In genomic region chr8:48552306-48552705, GRCm38 (mm10) we compare ENCODE assay signal across 16 mouse cellular contexts.
DNase-seq lines count a peak whose midpoint lies in the region; ATAC-seq and TF ChIP-seq lines count a peak whose summit lies in the region.
"Had no signal": no experiment of that assay in that cellular context is flagged by ENCODE, and none has a peak within 500 bp of the region (broad histone marks: within the 10 kb centered on the region; RNA-seq: fewer than 3 reads in every experiment).

No protein-coding gene starts in this region.

- no peak overlapping the region for H3K4me3 ChIP-seq in hindbrain, embryonic 15.5 days
- H3K4me3 ChIP-seq in hindbrain, embryonic 11.5 days (ENCODE audit: low read depth, low read length): no peak overlapping the region
- H3K4me3 ChIP-seq in embryonic facial prominence, embryonic 11.5 days (ENCODE audit: low read depth, low read length): no peak overlapping the region
- no peak overlapping the region for H3K4me3 ChIP-seq in forebrain, embryonic 15.5 days
- no peak overlapping the region for H3K4me3 ChIP-seq in midbrain, embryonic 15.5 days
- no peak overlapping the region for H3K4me3 ChIP-seq in lung, postnatal 0 days (ENCODE audit: low read depth, low read length)
- H3K4me3 ChIP-seq: limb, embryonic 15.5 days had no signal

- H3K9ac ChIP-seq in hindbrain, embryonic 15.5 days: 0 out of 2 replicates have a peak overlapping the region, but pooled peaks have one; percentile 13
- no peak overlapping the region for H3K9ac ChIP-seq in hindbrain, embryonic 11.5 days (ENCODE audit: low read depth, low read length)
- H3K9ac ChIP-seq in embryonic facial prominence, embryonic 11.5 days (replicated peaks; ENCODE audit: low read length): no peak overlapping the region
- no peak overlapping the region for H3K9ac ChIP-seq in forebrain, embryonic 15.5 days (replicated peaks)
- H3K9ac ChIP-seq in midbrain, embryonic 15.5 days: no peak overlapping the region
- no peak overlapping the region for H3K9ac ChIP-seq in lung, postnatal 0 days (replicated peaks; ENCODE audit: low read depth)
- H3K9ac ChIP-seq: limb, embryonic 15.5 days had no signal

- H3K27ac ChIP-seq in hindbrain, embryonic 15.5 days (replicated peaks): no peak overlapping the region
- no peak overlapping the region for H3K27ac ChIP-seq in hindbrain, embryonic 11.5 days (ENCODE audit: low read depth, low read length)
- no peak overlapping the region for H3K27ac ChIP-seq in embryonic facial prominence, embryonic 11.5 days (replicated peaks; ENCODE audit: low read depth, low read length)
- no peak overlapping the region for H3K27ac ChIP-seq in forebrain, embryonic 15.5 days (replicated peaks)
- no peak overlapping the region for H3K27ac ChIP-seq in midbrain, embryonic 15.5 days
- no peak overlapping the region for H3K27ac ChIP-seq in lung, postnatal 0 days (ENCODE audit: low read length)
- H3K27ac ChIP-seq: limb, embryonic 15.5 days had no signal

- 0 out of 2 replicates have a peak, but pooled peaks cover 10% of the 10 kb centered on the region for H3K4me1 ChIP-seq in hindbrain, embryonic 15.5 days (replicated peaks)
- no peaks in the 10 kb centered on the region for H3K4me1 ChIP-seq in hindbrain, embryonic 11.5 days (replicated peaks; ENCODE audit: control insufficient read depth, insufficient read depth, low read length)
- H3K4me1 ChIP-seq in embryonic facial prominence, embryonic 11.5 days (ENCODE audit: control insufficient read depth, insufficient read depth, low read length): no peaks in the 10 kb centered on the region
- H3K4me1 ChIP-seq in forebrain, embryonic 15.5 days: peaks cover 33% of the 10 kb centered on the region
- peaks cover 21% of the 10 kb centered on the region for H3K4me1 ChIP-seq in midbrain, embryonic 15.5 days
- peaks cover 3% of the 10 kb centered on the region; the same call in 1 of the 2 replicates for H3K4me1 ChIP-seq in lung, postnatal 0 days (ENCODE audit: insufficient read depth, low read depth, low read length)

- no peaks in the 10 kb centered on the region for H3K9me3 ChIP-seq in hindbrain, embryonic 15.5 days
- no peaks in the 10 kb centered on the region for H3K9me3 ChIP-seq in hindbrain, embryonic 11.5 days (ENCODE audit: control insufficient read depth, low read length)
- no peaks in the 10 kb centered on the region for H3K9me3 ChIP-seq in embryonic facial prominence, embryonic 11.5 days (replicated peaks; ENCODE audit: control insufficient read depth, low read length)
- no peaks in the 10 kb centered on the region for H3K9me3 ChIP-seq in forebrain, embryonic 15.5 days
- no peaks in the 10 kb centered on the region; the same call in 1 of the 2 replicates for H3K9me3 ChIP-seq in midbrain, embryonic 15.5 days
- H3K9me3 ChIP-seq in lung, postnatal 0 days (ENCODE audit: low read length): no peaks in the 10 kb centered on the region
- H3K9me3 ChIP-seq: limb, embryonic 15.5 days had no signal

- TF ChIP-seq CTCF in lung, postnatal 0 days (IDR thresholded peaks at IDR 0.05): no peak

- peak overlapping the region; percentile 92 for H3K4me2 ChIP-seq in hindbrain, embryonic 15.5 days
- no peak overlapping the region for H3K4me2 ChIP-seq in hindbrain, embryonic 11.5 days (replicated peaks; ENCODE audit: low read depth, low read length)
- H3K4me2 ChIP-seq in embryonic facial prominence, embryonic 11.5 days (ENCODE audit: low read depth, low read length): peak overlapping the region; percentile 10; the same call in 1 of the 2 replicates
- peak overlapping the region; percentile 14 for H3K4me2 ChIP-seq in forebrain, embryonic 15.5 days (replicated peaks)
- peak overlapping the region; percentile 21; the same call in 1 of the 2 replicates for H3K4me2 ChIP-seq in midbrain, embryonic 15.5 days
- H3K4me2 ChIP-seq in lung, postnatal 0 days (replicated peaks; ENCODE audit: low read depth, low read length): no peak overlapping the region

- no peaks in the 10 kb centered on the region for H3K27me3 ChIP-seq in hindbrain, embryonic 15.5 days
- H3K27me3 ChIP-seq in hindbrain, embryonic 11.5 days (ENCODE audit: control insufficient read depth, insufficient read depth, low read length): no peaks in the 10 kb centered on the region
- no peaks in the 10 kb centered on the region for H3K27me3 ChIP-seq in embryonic facial prominence, embryonic 11.5 days (ENCODE audit: control insufficient read depth, insufficient read depth, low read length)
- no peaks in the 10 kb centered on the region for H3K27me3 ChIP-seq in forebrain, embryonic 15.5 days
- no peaks in the 10 kb centered on the region for H3K27me3 ChIP-seq in midbrain, embryonic 15.5 days (replicated peaks)
- H3K27me3 ChIP-seq in lung, postnatal 0 days (replicated peaks; ENCODE audit: insufficient read depth, low read length): peaks cover 11% of the 10 kb centered on the region
- H3K27me3 ChIP-seq: limb, embryonic 15.5 days had no signal

- no peak for TF ChIP-seq EP300 in lung, postnatal 0 days (IDR thresholded peaks at IDR 0.05)

- WGBS in hindbrain, embryonic 15.5 days: 56% methylated on average over 2 of the region's 2 CpGs
- WGBS in hindbrain, embryonic 11.5 days: 55% methylated on average over 2 of the region's 2 CpGs
- 33% methylated on average over 2 of the region's 2 CpGs for WGBS in embryonic facial prominence, embryonic 11.5 days
- 15% methylated on average over 2 of the region's 2 CpGs for WGBS in forebrain, embryonic 15.5 days
- WGBS in midbrain, embryonic 15.5 days: 45% methylated on average over 2 of the region's 2 CpGs
- WGBS in lung, postnatal 0 days: 73% methylated on average over 2 of the region's 2 CpGs

- ATAC-seq in hindbrain, embryonic 15.5 days (ENCODE audit: low FRiP score, low read depth): no peak
- no peak for ATAC-seq in hindbrain, embryonic 11.5 days (ENCODE audit: low FRiP score)
- ATAC-seq in embryonic facial prominence, embryonic 11.5 days (replicated peaks; ENCODE audit: insufficient number of reproducible peaks, low FRiP score, low TSS enrichment, low read depth): no peak
- ATAC-seq in forebrain, embryonic 15.5 days (replicated peaks): no peak
- ATAC-seq in midbrain, embryonic 15.5 days (replicated peaks): no peak
- no peak for ATAC-seq in lung, postnatal 0 days
- ATAC-seq: Patski had no signal

- H3K36me3 ChIP-seq in hindbrain, embryonic 15.5 days: no peaks in the 10 kb centered on the region
- no peaks in the 10 kb centered on the region for H3K36me3 ChIP-seq in hindbrain, embryonic 11.5 days (ENCODE audit: control insufficient read depth, insufficient read depth, low read length)
- no peaks in the 10 kb centered on the region for H3K36me3 ChIP-seq in embryonic facial prominence, embryonic 11.5 days (replicated peaks; ENCODE audit: control insufficient read depth, insufficient read depth, low read depth, low read length)
- no peaks in the 10 kb centered on the region for H3K36me3 ChIP-seq in forebrain, embryonic 15.5 days
- no peaks in the 10 kb centered on the region for H3K36me3 ChIP-seq in midbrain, embryonic 15.5 days (replicated peaks)
- H3K36me3 ChIP-seq in lung, postnatal 0 days (ENCODE audit: insufficient read depth, low read length): no peaks in the 10 kb centered on the region
- H3K36me3 ChIP-seq: limb, embryonic 15.5 days had no signal

- no peak for DNase-seq in hindbrain, embryonic 11.5 days (ENCODE audit: low spot score)
- peak; percentile 39 for DNase-seq in embryonic facial prominence, embryonic 11.5 days (ENCODE audit: low spot score)
- DNase-seq in liver: no peak
- no peak for DNase-seq in lung, postnatal 0 days (ENCODE audit: low spot score)
- DNase-seq in adrenal gland, postnatal 4 days (ENCODE audit: low spot score in 2 of 2): no peak
- DNase-seq: adrenal gland, postnatal 36 days; cerebellum, postnatal 10 days; gastrocnemius, postnatal 36 days; kidney, adult 9 months; lung, adult 2 months; thymus, postnatal 4 days had no signal

Comparison
In these comparisons a context has a peak if more than half of its experiments do, and no peak if none do; other contexts are left out.
1. H3K4me2 ChIP-seq: peak in hindbrain, embryonic 15.5 days (single experiment), embryonic facial prominence, embryonic 11.5 days (single experiment), forebrain, embryonic 15.5 days (single experiment) and midbrain, embryonic 15.5 days (single experiment); none in hindbrain, embryonic 11.5 days (single experiment) and lung, postnatal 0 days (single experiment).